Mouse (Mus musculus) WW6 (cell line): ENCODE data around the gene D130052B06Rik.
A peak's percentile ranks its signal among the peaks of the same experiment; 100 is the strongest.

Source experiments
- DNase-seq: peaks from one replicate; pipeline ENCODE4 v3.0.0-alpha.2; 2013; ENCODE audit warnings: low read depth, low spot score

Gene D130052B06Rik

DNA sequence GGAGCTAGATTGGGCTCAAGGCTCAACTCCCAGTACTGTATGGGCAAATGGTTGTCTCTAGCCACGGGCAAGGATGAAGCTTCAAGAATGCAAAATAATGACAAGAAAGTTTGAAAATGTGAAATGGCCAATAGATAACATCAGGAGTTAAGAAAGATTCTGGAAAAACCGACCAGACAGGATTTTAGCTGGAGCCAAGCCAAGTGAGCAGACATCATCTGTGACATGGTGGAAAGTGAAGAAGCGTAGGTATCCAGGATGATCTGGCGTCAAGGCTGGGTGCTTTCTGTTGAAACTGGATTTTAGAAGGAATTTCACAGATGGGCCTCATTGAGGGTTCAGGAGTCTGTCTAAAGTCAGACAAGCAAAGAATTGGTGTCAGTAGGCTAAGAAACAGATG is at the start of gene D130052B06Rik:
Gene D130052B06Rik (plus strand): TSS at position 317 of the 400 bp plus-strand sequence.
- DNase-seq: no peak

DNA sequence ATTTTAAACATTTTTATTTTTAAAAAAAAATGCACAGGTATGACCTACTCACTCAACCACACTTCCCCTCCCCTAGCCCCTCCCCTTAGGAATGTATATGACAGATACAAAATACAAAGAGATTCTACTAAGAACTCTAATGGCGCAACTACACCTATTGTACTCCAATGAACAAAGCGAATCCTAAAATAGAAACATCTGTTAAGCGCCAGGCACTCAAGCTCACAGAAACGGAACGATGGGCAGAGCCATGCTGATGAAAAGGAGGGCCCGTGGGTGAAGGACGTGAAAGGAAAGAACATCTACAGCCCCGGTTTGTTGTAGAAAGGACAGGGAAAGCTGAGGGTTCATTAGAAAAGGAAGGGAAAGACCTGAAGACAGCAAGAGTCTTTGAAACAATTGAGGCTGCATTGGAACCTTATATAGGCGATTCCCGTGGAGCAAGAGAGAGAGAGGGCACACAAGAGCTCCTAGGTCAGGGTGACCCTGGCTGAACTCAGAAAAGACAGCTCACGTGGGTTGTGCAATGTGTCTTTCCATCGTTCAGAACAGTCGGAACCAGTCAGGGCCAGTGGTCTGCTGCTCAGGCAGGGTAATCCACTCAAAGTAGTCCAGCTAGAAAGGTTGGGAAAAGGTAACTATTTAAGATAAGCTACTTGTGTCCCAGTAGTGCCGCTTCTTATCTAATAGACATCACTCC is 48.1 kb upstream of the D130052B06Rik start:
- DNase-seq: no peak

- no peak for DNase-seq
These were observed 45.0 kb upstream of the D130052B06Rik start for GRCm38 (mm10) chr11:33554123-33554522.

DNA sequence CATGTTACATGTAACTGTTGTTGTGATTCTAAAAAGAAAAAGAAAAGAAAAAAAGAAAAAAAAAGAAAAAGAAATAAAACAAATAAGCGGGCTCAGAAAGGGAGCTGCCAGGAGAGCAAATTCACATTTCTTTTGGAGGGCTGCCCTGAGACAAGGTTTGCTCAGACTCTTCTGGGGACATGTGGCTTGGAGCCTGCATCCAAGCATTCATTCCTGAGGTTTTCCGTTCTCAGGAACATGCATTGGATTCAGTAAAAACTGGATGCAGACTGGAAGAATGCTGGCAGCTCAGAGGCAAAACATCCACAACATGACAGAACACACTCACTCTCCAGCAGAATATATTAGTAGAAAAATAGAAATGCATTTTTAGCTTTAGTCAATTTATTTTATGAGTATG is 35.2 kb upstream of the D130052B06Rik start:
- DNase-seq: no peak

DNA sequence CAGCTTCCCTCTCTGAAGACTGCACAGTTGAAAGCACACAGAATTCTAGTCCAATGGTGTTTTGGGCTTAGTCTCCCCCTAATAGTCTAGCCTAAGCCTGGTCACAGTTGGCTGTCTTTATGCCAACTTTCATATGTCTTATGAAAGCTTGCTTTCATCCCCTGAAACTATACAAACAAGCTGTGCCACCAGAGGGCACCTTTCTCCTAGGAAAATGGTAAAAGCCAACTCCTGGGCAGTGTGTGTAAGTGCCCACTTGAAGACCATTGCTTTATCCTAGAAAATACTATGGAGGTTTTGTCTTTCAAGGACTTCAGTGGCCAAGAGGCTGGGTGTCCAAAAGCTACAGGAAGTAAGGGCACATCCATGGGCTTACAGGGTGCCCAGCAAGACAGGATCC is 28.7 kb upstream of the D130052B06Rik start:
- no peak for DNase-seq

GRCm38 (mm10) chr11:33574944-33575343 is 24.2 kb upstream of the D130052B06Rik start:
- DNase-seq: peak; percentile 59

GRCm38 (mm10) chr11:33578859-33579258 is 20.2 kb upstream of the D130052B06Rik start, which contains the start of gene Gabrp:
Gene Gabrp, minus strand, starts transcription at chr11:33578959.
- peak; percentile 40 for DNase-seq

GRCm38 (mm10) chr11:33579621-33580020 is 19.5 kb upstream of the D130052B06Rik start:
- DNase-seq: no peak

DNA sequence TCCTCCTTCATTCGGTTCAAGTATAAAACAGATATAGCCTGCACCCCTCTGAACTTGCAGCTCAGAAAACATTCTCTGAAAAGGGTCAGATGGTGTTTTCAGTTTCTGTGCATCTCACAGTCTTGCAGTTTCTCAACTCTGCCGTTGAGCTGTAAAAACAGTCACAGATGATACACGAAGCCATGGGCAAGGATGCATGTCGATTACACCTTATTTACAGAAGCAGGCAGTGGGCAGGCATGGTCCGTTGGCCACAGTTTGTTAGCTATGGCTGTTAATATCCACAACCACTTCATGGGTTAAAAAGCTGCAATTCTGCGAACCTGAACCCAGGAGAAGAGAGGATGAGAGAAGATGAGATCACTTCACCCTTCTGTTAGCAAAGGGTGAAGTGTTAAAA is 12.5 kb upstream of the D130052B06Rik start:
- no peak for DNase-seq

DNA sequence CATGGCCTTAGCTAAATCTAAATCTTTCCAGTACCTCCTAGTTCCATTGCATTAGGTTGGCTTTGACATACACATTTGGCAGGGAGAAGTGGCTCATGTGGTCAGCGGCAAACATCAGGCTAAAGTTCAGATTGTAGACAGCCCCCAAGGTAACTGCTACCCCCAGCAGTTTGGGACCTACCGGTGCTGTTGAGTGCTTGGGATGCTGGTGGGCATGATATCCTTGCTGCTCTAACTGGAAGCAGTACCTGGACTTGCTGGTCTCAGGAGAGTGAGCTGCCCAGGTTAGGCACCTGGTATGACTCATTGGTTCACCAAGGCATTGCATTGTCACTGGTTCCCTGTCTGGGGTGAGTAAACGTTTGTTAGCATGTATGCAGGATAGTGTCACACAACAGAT is 8.3 kb upstream of the D130052B06Rik start:
- DNase-seq: no peak

GRCm38 (mm10) chr11:33592826-33593225 is 6.3 kb upstream of the D130052B06Rik start:
- DNase-seq: no peak

GRCm38 (mm10) chr11:33596655-33597054 is 2.4 kb upstream of the D130052B06Rik start:
- DNase-seq: no peak

DNA sequence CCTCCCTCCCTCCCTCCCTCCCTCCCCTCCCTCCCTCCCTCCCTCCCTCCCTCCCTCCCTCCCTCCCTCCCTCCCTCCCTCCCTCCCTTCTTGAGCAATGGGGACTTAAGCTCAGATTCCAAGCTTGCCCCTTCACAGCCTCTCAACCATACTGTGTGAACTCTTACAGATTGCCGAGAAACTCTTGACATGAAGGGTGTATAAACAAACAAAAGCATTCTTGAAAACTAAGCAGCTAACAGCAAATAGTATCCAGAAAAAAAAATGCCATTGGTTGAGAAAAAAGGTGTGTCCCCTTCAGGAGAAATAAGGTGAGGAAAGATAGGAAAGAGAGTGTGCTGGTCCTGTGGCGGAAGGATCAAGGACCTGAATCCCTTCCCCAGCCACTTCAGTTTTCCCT is 4.1 kb downstream of the D130052B06Rik start:
- no peak for DNase-seq

DNA sequence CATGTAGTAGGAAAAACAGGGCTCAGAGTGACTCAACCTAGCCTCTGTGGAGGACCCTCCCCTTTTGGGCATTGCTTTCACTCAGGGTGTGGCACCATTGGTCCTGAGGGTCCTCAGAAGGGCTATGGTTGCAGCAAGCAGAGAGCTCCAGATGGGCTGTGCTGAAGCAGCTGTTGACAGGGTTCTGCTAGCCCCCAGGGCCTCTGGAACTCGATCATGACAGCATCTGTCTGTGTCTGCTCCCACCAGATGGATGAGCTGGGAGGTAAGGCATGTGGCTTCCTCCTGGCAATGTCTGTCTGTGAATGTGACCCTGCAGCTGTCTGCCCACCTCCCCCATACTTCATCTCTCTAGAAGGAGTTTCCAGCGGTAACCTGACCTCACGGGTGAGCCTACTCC is 8.7 kb downstream of the D130052B06Rik start:
- DNase-seq: no peak

DNA sequence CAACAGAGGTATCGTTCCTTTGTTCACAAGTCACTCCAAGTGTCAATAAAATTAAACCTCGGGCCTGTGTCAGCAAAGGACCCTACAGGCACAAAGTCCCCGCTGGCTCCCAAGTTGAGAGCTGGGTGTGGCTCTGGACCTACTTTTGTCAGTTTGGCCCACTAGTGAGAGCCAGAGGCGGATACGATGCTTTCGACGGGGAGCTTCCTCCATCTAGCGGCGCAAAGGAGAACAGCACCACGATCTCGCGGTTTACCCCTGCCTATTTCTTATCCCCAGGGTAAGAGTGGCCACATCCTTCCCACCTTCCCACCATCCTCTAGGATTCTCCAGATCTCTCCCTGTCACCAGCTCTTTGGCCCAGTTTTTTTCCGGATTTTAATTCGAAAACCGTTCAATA is 15.1 kb downstream of the D130052B06Rik start:
- peak; percentile 67 for DNase-seq

GRCm38 (mm10) chr11:33627136-33627742 is 28.1 kb downstream of the D130052B06Rik start:
- no peak for DNase-seq

DNA sequence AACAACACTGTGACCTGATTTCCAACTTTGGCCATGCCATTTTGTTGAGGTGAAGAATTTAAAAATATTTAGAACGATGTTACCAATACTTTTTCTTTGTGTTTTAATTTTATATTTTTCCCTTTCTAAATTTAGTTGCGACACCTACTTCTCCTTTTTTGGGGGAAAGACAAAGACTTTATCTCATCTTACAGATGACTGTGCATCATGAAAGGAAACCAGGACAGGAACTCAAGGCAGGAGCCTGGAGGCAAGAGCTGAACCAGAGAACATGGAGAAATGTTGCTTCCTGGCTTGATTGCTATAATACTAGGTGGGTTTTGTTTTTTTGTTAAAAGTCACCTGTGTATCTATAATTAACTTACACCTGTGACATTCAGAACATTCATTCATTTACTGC is 38.0 kb downstream of the D130052B06Rik start:
- no peak for DNase-seq

- DNase-seq: no peak
These were observed 50.3 kb downstream of the D130052B06Rik start for GRCm38 (mm10) chr11:33649358-33649757.

DNA sequence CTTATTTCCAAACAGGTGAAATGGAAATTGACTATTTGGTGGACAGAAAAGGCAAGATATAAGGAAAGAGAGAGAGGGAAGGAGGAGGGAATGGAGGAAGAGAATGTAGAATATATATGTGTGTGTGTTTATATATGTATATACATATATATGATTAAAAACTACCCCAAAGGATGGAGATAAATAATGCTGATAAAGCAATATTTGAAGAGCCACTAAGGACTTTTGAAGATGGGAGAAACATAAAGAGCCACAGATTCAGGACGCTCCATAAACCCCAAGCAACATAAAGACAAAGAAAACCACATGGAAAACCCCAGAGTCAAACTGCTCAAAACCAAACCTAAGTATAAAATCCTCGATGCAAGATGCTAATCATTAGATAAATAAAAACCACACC is 55.4 kb downstream of the D130052B06Rik start:
- DNase-seq: no peak

- no peak for DNase-seq
These were observed 56.1 kb downstream of the D130052B06Rik start for GRCm38 (mm10) chr11:33655221-33655620.

GRCm38 (mm10) chr11:33655861-33656593 is 56.9 kb downstream of the D130052B06Rik start:
- DNase-seq: no peak

DNA sequence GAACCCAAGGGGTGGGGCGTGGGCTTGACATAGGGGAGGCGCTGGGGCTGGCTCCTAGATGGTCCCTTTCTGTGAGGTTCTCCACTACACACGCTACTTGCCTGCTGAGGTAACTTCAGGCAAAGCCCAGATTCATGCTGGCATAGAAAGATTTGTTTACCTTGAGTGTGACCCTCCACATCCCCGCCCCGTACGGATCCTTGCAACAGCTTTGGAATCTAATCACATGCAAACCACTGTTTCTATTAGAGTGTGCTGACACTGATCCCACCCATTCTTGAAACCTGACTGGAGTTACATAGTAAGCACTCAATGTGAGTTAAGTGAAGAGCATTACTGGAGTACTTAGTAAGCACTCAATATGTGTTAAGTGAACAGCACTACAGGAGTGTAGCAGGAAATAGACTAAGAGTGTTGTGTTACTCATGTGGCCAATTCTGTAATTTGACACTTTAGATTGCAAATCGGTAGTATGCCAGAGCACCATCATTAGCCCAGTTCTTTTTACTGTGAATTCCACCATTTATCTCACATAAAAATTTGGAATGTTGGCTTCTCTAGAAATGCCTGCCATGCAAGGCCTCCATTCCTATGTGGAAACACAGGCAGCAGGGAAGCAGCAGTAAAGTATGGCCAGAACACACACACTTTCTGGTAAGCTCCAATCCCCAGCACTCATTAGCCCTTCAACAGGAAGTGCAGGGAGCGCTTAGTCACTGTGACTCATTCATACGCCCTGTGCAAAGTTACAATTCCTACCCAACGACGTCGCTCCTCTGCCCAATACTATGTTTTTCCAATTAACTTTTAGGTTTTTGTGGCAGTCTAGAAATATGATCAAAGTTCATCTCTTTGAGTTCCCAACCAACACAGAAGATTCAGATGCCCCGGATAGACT is 61.2 kb downstream of the D130052B06Rik start:
- no peak for DNase-seq
